Mouse (Mus musculus) brain, embryonic 14.5 days (tissue): Measurements from ENCODE around the gene Cdc42ep1.

ENCODE experiments used
- CTCF ChIP-seq: fragments of 200-500 bp; IDR thresholded peaks from 2 replicates; pipeline ENCODE4 v1.5.1; 2012; ENCODE audit warnings: inconsistent platforms, mild to moderate bottlenecking, moderate library complexity, borderline replicate concordance; ENCODE audit not compliant: insufficient read depth, insufficient read length; ENCODE audit errors: extremely low read depth
- POLR2A ChIP-seq: fragments of 200-500 bp; IDR thresholded peaks from 2 replicates; pipeline ENCODE4 v1.6.1; 2012; ENCODE audit warnings: mild to moderate bottlenecking, inconsistent platforms, borderline replicate concordance; ENCODE audit not compliant: poor library complexity, insufficient read depth, insufficient read length, severe bottlenecking; ENCODE audit errors: extremely low read depth

DNA sequence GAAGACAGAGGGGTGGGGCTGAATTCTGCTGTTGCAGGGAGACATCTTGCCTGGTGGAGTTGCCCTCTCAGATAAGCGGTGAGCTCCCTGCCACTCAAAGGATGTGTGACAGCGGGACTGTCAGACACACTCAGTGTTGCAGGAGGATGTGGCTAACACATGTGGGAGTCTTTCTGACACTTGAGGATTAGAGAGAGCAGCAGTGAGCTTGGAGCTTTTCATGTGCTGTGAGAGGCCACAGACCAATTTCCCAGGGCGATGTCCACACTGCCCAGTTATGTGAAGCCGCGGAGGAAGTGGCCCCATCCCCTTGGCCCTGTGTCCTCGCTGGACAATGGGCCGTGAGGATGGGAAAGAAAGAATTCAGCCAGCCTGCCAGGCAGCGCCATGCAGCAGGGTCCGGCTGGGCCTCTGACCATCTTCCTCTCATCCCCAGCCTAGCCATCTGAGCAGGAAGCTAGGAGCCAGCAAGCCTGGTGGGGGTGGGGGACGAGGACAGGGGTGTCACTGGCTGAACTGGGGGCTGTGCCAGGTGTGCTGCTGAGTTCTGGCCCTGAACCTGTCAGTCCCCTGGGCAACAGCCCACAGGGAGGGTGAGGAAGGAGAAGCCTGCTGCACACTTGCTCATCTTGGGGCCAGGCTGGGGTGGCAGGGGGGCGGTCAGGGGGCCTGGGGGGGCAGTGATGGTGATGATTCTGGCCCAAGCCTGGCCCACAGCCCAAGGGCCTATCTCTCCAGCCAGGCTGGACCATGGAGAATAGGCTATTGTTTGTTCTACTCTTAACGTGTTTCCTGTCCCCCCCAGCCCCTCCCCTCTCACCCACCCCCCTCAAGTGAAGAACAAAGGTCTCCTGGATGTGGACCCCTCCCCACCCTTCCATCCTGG lies 7.0 kb upstream of the Cdc42ep1 start:
- TF ChIP-seq CTCF (no peak), POLR2A (no peak)
